Mouse (Mus musculus) brain, embryonic 18.5 days (tissue): ENCODE measurements at regions not wholly inside any gene's neighbourhood (a gene's known extent, or its start where the extent isn't known, plus 50 kb on each side); places are given as distances from the start of the nearest gene placed in this dataset.

Experiments
- DNase-seq: peaks from one replicate; pipeline ENCODE4 v3.0.0-alpha.2; 2012; ENCODE audit warnings: low read depth, low spot score

- no peak for DNase-seq
Measured at GRCm38 (mm10) chr13:97520988-97521547, 239.4 kb downstream of the Gm10260 start.

GRCm38 (mm10) chr13:97516731-97517130, 243.7 kb downstream of the Gm10260 start:
- DNase-seq, result no peak

GRCm38 (mm10) chr13:97514421-97515066, 245.9 kb downstream of the Gm10260 start:
- DNase-seq, result no peak

- DNase-seq, result no peak
Measured at GRCm38 (mm10) chr13:97512521-97512920, 247.9 kb downstream of the Gm10260 start.

GRCm38 (mm10) chr13:97510431-97511261, 249.8 kb downstream of the Gm10260 start:
- DNase-seq, result no peak

GRCm38 (mm10) chr13:97504949-97505348, 255.5 kb downstream of the Gm10260 start:
- no peak for DNase-seq

GRCm38 (mm10) chr13:97503955-97504739, 256.3 kb downstream of the Gm10260 start:
- no peak for DNase-seq

- no peak for DNase-seq
Measured at GRCm38 (mm10) chr13:97503391-97503790, 257.0 kb downstream of the Gm10260 start.

- no peak for DNase-seq
Measured at GRCm38 (mm10) chr13:97500155-97500554, 259.2 kb downstream of the Enc1 start.

GRCm38 (mm10) chr13:97498981-97499380, 258.1 kb downstream of the Enc1 start:
- no peak for DNase-seq

- no peak for DNase-seq
Measured at GRCm38 (mm10) chr13:97497928-97498327, 257.0 kb downstream of the Enc1 start.

GRCm38 (mm10) chr13:97494770-97495169, 253.9 kb downstream of the Enc1 start:
- DNase-seq, result no peak

- DNase-seq, result no peak
Measured at GRCm38 (mm10) chr13:97493836-97494235, 252.9 kb downstream of the Enc1 start.

- DNase-seq, result no peak
Measured at GRCm38 (mm10) chr13:97492958-97493735, 252.2 kb downstream of the Enc1 start.

- no peak for DNase-seq
Measured at GRCm38 (mm10) chr13:97491865-97492847, 251.3 kb downstream of the Enc1 start.

- no peak for DNase-seq
Measured at GRCm38 (mm10) chr13:97490131-97490530, 249.2 kb downstream of the Enc1 start.

- no peak for DNase-seq
Measured at GRCm38 (mm10) chr13:97489721-97490120, 248.8 kb downstream of the Enc1 start.

GRCm38 (mm10) chr13:97489029-97489428, 248.1 kb downstream of the Enc1 start:
- DNase-seq, result no peak

GRCm38 (mm10) chr13:97488518-97488917, 247.6 kb downstream of the Enc1 start:
- DNase-seq, result no peak
